Mouse (Mus musculus) thymus, postnatal 25 days (tissue): ENCODE data around the gene Luc7l2.
"Not testable (repeated sequence)": the region's sequence is repeated elsewhere in the genome, so short reads cannot be mapped to it uniquely, and the experiment has no call there.

Experiments used
- DNase-seq: peaks from one replicate; pipeline ENCODE4 v3.0.0; 2022

Luc7l2 gene

DNA sequence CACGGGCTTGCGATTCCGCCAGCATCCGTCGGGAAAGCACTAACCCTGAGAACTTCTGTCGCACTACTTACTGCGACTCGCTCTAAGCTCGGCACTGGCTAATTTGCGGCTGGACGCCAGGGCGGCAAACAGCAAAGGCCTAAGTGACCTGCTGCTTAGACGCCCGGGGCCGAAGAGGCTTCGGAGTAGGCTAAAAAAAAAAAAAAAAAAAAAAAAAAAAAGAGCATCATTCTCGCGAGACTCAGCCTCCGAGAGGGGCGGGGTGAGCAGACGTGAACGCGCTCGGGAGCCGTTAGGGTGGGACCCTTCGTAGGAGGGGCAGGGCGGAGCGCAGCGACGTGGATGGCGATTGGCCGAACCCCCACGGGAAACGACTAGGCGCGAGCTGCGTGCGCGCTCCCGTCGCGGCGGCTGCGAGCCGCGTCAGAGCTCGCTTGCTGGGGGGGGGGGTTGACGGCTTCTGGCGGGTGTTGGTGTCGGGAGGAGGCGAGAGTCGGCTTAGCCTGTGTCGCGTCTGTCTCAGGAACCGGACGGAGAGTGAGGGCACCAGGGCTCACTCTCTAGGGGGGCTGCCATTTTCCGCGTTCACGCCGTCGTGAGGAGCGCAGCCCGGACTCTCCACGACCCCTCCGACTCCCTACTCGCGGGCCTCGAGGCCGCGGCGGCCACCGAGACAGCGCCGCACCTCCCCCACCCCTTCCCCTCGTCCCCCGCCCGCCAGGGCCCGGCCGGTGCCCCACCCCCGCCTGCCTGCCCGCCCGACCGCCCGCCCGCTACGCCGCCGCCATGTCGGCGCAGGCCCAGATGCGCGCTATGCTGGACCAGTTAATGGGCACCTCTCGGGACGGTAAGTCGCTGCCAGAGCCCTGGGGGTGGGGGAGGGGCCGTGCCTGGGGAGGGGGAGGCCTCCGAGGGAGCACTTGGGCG, at the start of gene Luc7l2:
Luc7l2 (plus strand) TSS at position 273 of the 927 bp plus-strand sequence.
- peak; percentile 96 for DNase-seq

DNA sequence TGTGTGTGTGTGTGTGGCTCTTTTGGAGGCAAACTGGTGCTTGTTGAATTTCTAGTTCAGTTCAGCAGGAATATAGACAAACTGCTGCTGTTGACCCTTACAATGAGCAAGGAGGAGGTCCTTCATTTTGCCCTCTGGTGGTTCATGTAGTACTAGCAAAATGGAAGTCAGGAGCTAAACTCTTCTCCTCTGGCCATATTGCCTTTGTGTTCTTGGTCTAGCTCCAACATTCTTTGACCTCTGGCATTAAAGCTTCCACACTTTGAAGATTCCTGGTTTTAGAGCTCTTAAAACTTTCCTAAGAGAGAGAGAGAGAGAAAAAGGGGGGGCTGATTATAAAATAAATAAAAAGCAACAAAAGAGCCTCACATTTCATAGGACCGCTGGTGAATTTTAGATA, 39.0 kb upstream of the Luc7l2 start:
- DNase-seq, result no peak

GRCm38 (mm10) chr6:38512830-38513229, 38.3 kb upstream of the Luc7l2 start:
- peak; percentile 60 for DNase-seq

GRCm38 (mm10) chr6:38515201-38515600, 35.9 kb upstream of the Luc7l2 start:
- no peak for DNase-seq

DNA sequence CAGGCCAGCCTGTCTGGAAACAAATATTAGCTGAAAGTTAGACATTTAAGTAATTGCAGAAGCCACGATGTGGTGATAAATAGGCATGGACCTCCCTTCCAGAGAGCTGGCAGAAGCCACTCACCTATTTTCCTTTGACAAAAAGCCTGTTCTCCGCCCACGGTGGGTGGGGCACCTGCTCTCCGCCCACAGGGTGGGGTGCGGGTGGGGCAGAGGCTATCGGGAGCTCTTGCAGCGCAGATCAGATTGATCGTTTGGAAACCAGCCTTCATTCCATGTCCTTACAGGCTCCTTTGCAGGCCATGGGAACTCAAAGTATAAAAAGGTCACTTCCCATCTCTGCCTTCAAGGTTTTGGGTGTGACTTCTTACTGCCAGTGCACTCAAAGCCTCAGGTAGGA, 27.3 kb upstream of the Luc7l2 start:
- DNase-seq, result peak; percentile 30

GRCm38 (mm10) chr6:38531211-38531820, 19.8 kb upstream of the Luc7l2 start:
- DNase-seq, result peak; percentile 41

DNA sequence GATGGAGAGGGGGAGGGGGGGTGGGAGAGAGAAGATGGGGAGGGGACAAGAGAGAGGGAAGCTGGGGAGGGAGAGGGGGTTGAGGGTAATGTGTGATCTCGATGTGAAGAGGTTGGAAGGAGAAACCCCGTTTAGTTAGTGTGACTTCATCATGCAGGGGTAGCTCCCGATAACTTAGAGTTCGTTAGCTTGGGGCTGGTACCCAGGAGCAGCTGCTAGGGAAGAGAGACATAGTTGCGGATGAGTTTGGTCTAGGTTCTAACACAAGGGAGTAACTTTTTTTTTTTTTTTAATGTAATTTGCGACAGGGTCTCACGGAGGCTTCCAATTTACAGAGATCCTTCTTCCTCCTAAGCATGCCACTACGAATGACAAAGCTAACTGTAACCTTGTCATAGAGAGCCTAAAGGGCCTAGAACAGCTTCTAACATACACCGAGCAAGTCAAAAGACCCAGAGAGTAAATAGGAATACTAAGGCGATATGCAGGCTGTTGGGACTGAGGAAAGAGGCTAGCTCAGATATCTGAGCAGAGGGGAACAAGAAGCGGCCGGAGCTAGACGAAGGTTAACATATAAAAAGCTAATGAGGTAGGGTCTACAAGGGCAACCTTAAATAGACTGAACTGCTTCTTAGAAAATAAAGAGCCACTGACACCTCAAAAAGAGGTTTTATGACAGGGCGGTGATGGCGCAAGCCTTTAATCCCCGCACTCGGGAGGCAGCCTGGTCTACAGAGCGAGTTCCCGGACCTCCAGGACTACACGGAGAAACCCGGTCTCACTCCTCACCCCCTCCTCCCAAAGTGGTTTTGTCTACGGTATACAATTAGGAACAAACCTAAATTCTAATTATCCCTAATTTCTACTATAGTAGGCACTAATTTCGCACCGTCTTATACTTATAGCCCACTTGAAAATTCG, 18.4 kb upstream of the Luc7l2 start:
- peak; percentile 54 for DNase-seq

- DNase-seq, result peak; percentile 95
Observed at GRCm38 (mm10) chr6:38533428-38534405, 17.4 kb upstream of the Luc7l2 start, which contains the start of gene Fmc1. Gene Fmc1 (plus strand): TSS chr6:38533502.

DNA sequence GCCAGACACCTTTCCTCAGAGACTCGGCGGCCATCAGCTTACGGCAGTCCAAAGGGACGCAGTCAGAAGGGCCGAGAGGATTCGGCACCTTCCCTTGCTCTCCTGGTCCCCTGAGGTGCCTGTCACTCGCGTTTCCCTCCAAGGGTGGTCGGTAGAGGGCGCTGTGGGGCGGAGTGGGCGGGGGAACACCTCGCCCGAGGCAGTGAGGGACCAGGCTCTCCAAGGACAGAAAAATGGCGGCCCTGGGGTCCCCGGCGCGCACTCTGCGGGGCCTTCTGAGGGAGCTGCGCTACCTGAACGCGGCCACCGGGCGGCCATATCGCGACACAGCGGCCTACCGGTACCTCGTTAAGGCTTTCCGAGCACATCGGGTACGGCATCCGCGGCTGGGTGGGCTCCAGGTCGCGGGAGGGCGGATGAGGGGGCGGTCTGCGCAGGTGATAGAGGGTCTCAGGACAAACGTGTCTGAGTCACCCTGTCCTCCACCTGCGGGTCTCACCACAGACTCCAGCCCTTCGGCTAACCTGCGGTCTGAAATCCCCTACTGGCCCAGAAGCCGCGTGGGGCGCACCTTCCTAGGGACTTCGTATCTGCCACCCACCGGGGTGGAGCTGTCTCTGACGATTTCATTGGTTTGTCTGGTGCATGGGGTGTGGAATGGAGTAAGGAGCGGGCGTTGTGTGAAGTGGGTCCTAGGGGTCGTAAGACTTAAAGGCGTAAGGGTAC, 16.3 kb upstream of the Luc7l2 start:
- peak; percentile 99 for DNase-seq

DNA sequence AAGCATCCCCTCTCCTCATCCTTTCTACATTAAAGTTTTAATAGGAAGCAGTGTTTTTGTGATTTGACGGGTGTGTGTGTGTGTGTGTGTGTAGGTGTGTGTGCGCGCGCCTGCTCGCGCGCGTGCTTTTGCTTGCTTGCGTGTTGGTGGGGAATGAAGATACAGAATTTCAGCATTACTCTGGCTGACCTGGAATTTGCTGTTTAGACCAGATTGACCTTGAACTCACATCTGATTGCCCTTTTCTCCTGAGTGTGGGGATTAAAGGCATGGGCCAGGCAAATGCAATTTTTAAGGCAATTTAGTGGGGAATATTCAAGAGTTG, 15.8 kb upstream of the Luc7l2 start:
- no peak for DNase-seq

- DNase-seq, result no peak
Observed at GRCm38 (mm10) chr6:38535788-38536187, 15.3 kb upstream of the Luc7l2 start.

GRCm38 (mm10) chr6:38544141-38544540, 7.0 kb upstream of the Luc7l2 start:
- not testable (repeated sequence) for DNase-seq

DNA sequence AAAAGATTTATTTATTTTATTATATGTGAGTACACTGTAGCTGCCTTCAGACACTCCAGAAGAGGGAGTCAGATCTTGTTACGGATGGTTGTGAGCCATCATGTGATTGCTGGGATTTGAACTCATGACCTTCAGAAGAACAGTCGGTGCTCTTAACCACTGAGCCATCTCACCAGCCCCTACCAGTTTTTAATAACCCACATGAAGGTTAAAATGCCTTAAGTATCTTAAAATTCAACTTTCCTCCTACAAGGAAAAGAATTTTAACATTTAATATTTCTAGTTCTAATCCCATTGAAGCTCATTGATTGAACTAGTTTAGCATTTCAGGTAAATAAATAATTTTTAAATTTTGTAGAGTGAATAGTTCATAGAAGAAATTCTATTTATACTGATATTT, 4.1 kb upstream of the Luc7l2 start:
- not testable (repeated sequence) for DNase-seq

DNA sequence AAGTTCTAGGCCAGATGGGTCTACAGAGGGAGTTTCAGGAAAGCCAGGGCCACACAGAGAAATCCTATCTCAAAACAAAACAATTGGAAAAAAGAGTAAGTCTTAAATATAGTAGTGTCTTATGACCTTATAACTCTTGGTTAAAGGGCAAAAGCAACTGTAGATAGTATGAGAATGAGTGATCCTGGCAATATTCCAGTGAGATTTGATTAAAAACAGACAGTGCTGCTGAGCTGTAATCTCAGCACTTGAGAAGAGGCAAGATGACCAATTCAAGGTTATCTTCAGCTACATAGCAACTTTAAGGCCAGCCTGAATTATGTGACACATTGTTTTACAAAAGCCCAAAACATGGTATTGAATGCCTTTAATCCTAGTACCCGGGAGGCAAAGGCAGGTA, 3.4 kb upstream of the Luc7l2 start:
- no peak for DNase-seq

GRCm38 (mm10) chr6:38548595-38548994, 2.5 kb upstream of the Luc7l2 start:
- DNase-seq, result not testable (repeated sequence)

DNA sequence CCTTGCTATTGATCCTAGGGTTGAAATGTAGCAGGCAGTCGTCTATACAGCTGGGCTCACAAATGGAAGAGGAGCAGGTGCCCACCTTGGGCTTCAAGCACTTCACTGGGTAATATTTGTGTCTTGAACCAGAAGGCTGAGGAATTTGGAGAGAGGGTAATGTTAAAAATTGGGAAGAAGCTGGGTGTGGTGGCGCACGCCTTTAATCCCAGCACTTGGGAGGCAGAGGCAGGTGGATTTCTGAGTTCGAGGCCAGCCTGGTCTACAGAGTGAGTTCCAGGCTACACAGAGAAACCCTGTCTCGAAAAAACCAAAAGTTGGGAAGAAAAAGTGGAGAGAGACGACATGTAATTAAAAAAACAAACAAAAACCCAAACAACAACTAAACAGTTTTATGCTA, 1.3 kb upstream of the Luc7l2 start:
- DNase-seq, result not testable (repeated sequence)

GRCm38 (mm10) chr6:38550250-38551061, 678 bp upstream of the Luc7l2 start:
- DNase-seq, result peak; percentile 82

- DNase-seq, result peak; percentile 97
Observed at GRCm38 (mm10) chr6:38551989-38552635, 978 bp downstream of the Luc7l2 start.

DNA sequence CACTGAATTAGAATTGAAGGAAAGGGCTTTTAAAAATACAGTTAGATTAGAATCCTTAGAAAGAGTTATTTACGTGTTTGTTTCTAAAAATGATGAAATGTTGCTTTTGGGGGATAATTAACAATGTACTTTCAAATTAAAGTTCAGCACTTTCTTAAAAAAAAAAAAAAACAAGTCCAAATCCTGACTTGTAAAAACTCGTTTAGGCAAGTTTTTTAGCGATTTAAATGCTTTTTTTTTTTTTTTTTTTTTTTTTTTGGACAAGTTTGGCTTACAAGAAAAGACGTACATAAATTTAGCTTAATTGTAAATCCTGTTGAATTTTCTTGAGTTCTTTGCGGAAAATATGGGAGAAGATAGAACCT, 1.5 kb downstream of the Luc7l2 start:
- DNase-seq, result no peak

GRCm38 (mm10) chr6:38576096-38576495, 25.0 kb downstream of the Luc7l2 start:
- DNase-seq, result no peak
